Mouse (Mus musculus): ENCODE results near the gene Zdhhc23.

- no peak for TF ChIP-seq CTCF (IDR thresholded peaks at IDR 0.05; ENCODE audit: low read depth)
- no peak for TF ChIP-seq EP300 (IDR thresholded peaks at IDR 0.05; ENCODE audit: low read depth)
Measured at GRCm38 (mm10) chr16:44017707-44018106, 38.1 kb upstream of the Zdhhc23 start.

All from heart, postnatal 0 days (tissue).